Mouse (Mus musculus): ENCODE data around the gene Sptbn2. TPM values are rescaled to one million over a fixed set of nuclear protein-coding genes. Genes with fewer than 3 reads are reported as not detected.
"Not testable (repeated sequence)": the region's sequence is repeated elsewhere in the genome, so short reads cannot be mapped to it uniquely, and the experiment has no call there.

Sptbn2 gene
- polyA plus RNA-seq, 1 experiment from 2014 or later: 32.2 TPM

DNA sequence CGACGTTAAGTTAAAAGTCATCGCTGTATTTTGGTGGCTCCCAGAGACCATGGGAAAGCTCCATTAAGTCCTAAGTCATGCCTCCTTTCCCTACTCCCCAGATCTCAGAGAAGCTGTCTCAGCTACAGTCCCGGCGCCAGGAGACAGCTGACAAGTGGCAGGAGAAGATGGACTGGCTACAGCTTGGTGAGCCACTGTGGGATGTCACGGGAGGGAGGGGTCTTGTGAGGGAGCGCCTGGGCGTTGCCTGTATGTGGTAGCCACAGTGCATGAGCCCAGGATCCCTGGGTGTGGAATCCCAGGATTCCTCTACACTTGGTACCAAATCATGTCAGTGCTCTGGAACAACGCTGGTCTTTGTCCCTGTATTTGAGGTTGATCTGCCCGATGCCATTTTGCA is 37.5 kb downstream of the Sptbn2 start:
- H3K4me3 ChIP-seq (ENCODE audit: low read depth, low read length): no peak overlapping the region
- H3K4me1 ChIP-seq (ENCODE audit: control insufficient read depth, insufficient read depth, low read length): no peaks in the 10 kb centered on the region
- no peaks in the 10 kb centered on the region for H3K9me3 ChIP-seq (replicated peaks; ENCODE audit: control insufficient read depth, low read length, poor library complexity, severe bottlenecking)
- H3K27ac ChIP-seq (ENCODE audit: low read length): no peak overlapping the region
- WGBS: 87% methylated on average over 10 of the region's 10 CpGs
- H3K9ac ChIP-seq (ENCODE audit: low read depth, low read length): no peak overlapping the region
- H3K36me3 ChIP-seq (ENCODE audit: control insufficient read depth, insufficient read depth, low read length): peaks cover 54% of the 10 kb centered on the region
- H3K27me3 ChIP-seq (ENCODE audit: control insufficient read depth, insufficient read depth, low read depth, low read length): no peaks in the 10 kb centered on the region
- ATAC-seq: no peak
- no peak overlapping the region for H3K4me2 ChIP-seq (ENCODE audit: low read length)

DNA sequence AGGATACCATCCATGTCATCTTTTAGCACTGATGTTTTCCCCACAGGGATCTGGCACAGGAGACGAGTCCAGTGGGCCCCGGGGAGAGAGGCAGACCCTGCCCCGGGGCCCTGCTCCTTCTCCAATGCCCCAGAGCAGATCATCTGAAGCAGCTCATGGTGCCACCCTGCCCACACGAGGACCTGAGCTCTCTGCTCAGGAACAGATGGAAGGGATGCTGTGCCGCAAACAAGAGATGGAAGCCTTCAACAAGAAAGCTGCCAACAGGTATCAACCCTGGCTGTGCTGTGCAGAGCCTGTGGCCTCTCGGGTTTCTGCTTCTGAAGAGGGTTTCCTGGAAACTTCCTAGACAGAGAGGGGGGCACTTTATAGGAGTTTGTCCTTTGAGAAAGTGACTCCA is 39.0 kb downstream of the Sptbn2 start:
- no peak for ATAC-seq
- Histone ChIP-seq H3K27ac (ENCODE audit: low read length) (no peak overlapping the region), H3K36me3 (ENCODE audit: control insufficient read depth, insufficient read depth, low read length) (peaks cover 48% of the 10 kb centered on the region), H3K9ac (ENCODE audit: low read depth, low read length) (no peak overlapping the region), H3K4me2 (ENCODE audit: low read length) (no peak overlapping the region), H3K27me3 (ENCODE audit: control insufficient read depth, insufficient read depth, low read depth, low read length) (no peaks in the 10 kb centered on the region), H3K9me3 (replicated peaks; ENCODE audit: control insufficient read depth, low read length, poor library complexity, severe bottlenecking) (no peaks in the 10 kb centered on the region), H3K4me3 (ENCODE audit: low read depth, low read length) (no peak overlapping the region), H3K4me1 (ENCODE audit: control insufficient read depth, insufficient read depth, low read length) (no peaks in the 10 kb centered on the region)
- WGBS: 87% methylated on average over 6 of the region's 6 CpGs

DNA sequence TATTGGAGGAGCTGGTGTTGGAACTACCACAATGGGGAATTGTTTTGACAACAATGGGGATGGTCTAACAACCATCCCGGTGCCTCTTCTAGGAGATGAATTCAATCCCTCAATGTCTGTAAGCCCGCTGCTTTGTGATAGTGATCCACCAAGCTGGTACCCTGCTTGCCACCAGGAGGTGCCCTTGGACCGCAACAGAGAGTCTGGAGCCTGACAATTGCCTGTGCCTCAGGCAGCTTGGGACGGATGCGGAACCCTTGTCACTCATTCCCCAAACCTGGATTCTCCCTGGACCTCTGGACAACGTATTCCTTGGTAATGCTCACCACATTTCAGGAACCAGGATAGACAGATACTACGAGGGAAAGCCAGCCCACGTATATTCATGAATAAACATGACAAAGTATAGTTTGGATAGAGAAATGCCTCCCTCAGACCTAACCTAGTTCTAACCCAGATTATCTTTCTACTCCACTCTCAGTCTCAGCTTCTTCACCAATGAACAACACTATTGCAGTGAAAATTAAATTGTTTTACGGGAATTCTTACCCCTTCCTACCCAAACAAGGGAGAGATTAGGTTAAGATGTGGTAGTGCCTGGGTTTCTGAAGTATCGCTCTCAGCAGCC is 44.7 kb downstream of the Sptbn2 start:
- peak overlapping the region; percentile 80 for H3K4me3 ChIP-seq (ENCODE audit: low read depth, low read length)
- H3K4me2 ChIP-seq (ENCODE audit: low read length): peak overlapping the region; percentile 68
- under 1% methylated on average over 10 of the region's 10 CpGs for WGBS
- H3K27ac ChIP-seq (ENCODE audit: low read length): peak overlapping the region; percentile 98
- H3K27me3 ChIP-seq (ENCODE audit: control insufficient read depth, insufficient read depth, low read depth, low read length): no peaks in the 10 kb centered on the region
- ATAC-seq: peak; percentile 82
- H3K9me3 ChIP-seq (replicated peaks; ENCODE audit: control insufficient read depth, low read length, poor library complexity, severe bottlenecking): no peaks in the 10 kb centered on the region
- peaks cover 11% of the 10 kb centered on the region for H3K36me3 ChIP-seq (ENCODE audit: control insufficient read depth, insufficient read depth, low read length)
- peak overlapping the region; percentile 51 for H3K9ac ChIP-seq (ENCODE audit: low read depth, low read length)
- H3K4me1 ChIP-seq (ENCODE audit: control insufficient read depth, insufficient read depth, low read length): peaks cover 35% of the 10 kb centered on the region

DNA sequence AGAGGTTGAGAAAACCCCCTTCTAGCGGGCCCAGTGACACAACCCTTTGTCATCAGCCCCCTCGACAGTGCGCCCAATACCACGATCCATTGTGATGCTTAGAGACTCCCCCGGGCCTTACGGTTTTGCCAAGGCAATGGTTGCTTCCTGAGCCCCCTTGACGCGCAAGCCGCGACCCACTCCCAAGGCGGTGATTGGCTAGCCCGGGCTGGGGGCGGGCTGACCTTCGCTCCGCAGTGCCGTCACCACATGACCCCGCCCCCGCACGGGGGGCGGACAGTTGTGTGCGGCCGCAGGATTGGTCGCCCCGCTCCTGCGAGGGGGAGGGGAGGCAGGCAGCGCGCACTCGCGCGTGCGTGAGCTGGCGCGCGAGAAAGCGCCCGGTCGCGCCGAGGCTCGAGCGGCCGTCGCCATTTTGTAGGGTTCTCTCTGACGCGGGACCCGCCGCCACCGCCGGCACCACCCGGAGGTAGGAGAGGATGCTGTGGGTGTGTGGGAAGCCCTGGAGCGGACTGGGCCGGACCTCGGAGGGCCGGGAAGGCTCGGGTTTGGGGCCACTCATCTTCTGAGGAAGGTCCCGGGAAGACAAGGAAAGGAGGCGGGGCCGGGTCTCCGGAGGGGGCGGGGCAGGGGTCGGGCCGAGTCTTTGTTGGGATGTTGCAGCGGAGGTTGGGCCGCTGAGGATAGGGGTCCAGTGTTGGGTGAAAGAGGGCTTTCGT is 45.4 kb downstream of the Sptbn2 start, which contains the start of gene Rbm4b:
Rbm4b (plus strand) TSS at position 305 of the 719 bp plus-strand sequence.
- ATAC-seq: peak; percentile 96

DNA sequence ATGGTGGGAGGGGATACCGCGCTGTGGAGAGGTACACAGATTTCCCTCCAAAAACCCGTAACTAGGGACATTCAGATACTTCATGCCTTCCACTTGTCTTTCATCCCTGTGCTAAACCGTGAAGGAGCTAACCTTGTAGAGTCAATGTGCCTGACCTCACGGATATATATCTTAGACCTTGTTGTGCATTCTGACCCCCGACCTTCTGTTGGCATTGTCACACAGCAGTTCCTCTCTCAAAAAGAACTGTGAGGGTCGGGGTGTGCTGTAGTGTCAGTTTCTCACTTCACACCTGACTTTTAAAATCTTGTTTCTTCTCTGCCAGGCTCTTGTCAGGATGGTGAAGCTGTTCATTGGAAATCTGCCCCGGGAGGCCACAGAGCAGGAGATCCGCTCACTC is 46.0 kb downstream of the Sptbn2 start:
- H3K36me3 ChIP-seq (ENCODE audit: control insufficient read depth, insufficient read depth, low read length): peaks cover 7% of the 10 kb centered on the region
- peak overlapping the region; percentile 58 for H3K4me2 ChIP-seq (ENCODE audit: low read length)
- H3K4me1 ChIP-seq (ENCODE audit: control insufficient read depth, insufficient read depth, low read length): peaks cover 45% of the 10 kb centered on the region
- WGBS: 4% methylated on average over 9 of the region's 9 CpGs
- ATAC-seq: no peak
- no peaks in the 10 kb centered on the region for H3K9me3 ChIP-seq (replicated peaks; ENCODE audit: control insufficient read depth, low read length, poor library complexity, severe bottlenecking)
- peak overlapping the region; percentile 98 for H3K27ac ChIP-seq (ENCODE audit: low read length)
- H3K27me3 ChIP-seq (ENCODE audit: control insufficient read depth, insufficient read depth, low read depth, low read length): no peaks in the 10 kb centered on the region
- peak overlapping the region; percentile 80 for H3K4me3 ChIP-seq (ENCODE audit: low read depth, low read length)
- H3K9ac ChIP-seq (ENCODE audit: low read depth, low read length): peak overlapping the region; percentile 91

More for the DNA sequence above, 45.4 kb downstream of the Sptbn2 start, which contains the start of gene Rbm4b:
- H3K27me3 ChIP-seq (ENCODE audit: control insufficient read depth, insufficient read depth, low read depth, low read length): no peaks in the 10 kb centered on the region
- H3K9me3 ChIP-seq (replicated peaks; ENCODE audit: control insufficient read depth, low read length, poor library complexity, severe bottlenecking): no peaks in the 10 kb centered on the region
- peak within 1 kb of the TSS; percentile 68 for H3K4me2 ChIP-seq (ENCODE audit: low read length)
- peak within 1 kb of the TSS; percentile 91 for H3K9ac ChIP-seq (ENCODE audit: low read depth, low read length)
- H3K4me3 ChIP-seq (ENCODE audit: low read depth, low read length): peak within 1 kb of the TSS; percentile 80
- H3K27ac ChIP-seq (ENCODE audit: low read length): peak within 1 kb of the TSS; percentile 98
- H3K36me3 ChIP-seq (ENCODE audit: control insufficient read depth, insufficient read depth, low read length): peaks cover 11% of the 10 kb centered on the region
- WGBS: under 1% methylated on average over 64 of the region's 65 CpGs
- H3K4me1 ChIP-seq (ENCODE audit: control insufficient read depth, insufficient read depth, low read length): peaks cover 41% of the 10 kb centered on the region

DNA sequence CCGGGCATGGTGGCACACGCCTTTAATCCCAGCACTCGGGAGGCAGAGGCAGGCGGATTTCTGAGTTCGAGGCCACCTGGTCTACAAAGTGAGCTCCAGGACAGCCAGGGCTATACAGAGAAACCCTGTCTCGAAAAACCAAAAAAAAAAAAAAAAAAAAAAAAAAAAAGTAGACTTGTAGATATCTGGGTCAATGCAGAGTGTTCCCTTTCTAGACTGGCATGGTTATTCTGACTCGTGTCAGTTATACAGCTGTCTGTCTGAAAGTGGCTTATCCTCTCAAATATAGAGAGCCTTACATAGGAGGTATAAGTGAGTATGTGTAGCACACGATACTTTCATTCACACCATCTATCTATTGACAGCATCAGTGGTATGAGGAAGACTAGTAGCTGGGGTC is 49.6 kb downstream of the Sptbn2 start:
- peak overlapping the region; percentile 17; the same call in 1 of the 2 replicates for H3K4me2 ChIP-seq (ENCODE audit: low read length)
- H3K27ac ChIP-seq (ENCODE audit: low read length); H3K27me3 ChIP-seq (ENCODE audit: control insufficient read depth, insufficient read depth, low read depth, low read length); H3K9ac ChIP-seq (ENCODE audit: low read depth, low read length); ATAC-seq; H3K4me3 ChIP-seq (ENCODE audit: low read depth, low read length); H3K9me3 ChIP-seq (replicated peaks; ENCODE audit: control insufficient read depth, low read length, poor library complexity, severe bottlenecking): not testable (repeated sequence)
- WGBS: 89% methylated on average over 8 of the region's 8 CpGs
- H3K4me1 ChIP-seq (ENCODE audit: control insufficient read depth, insufficient read depth, low read length): peaks cover 58% of the 10 kb centered on the region
- H3K36me3 ChIP-seq (ENCODE audit: control insufficient read depth, insufficient read depth, low read length): peaks cover 19% of the 10 kb centered on the region

DNA sequence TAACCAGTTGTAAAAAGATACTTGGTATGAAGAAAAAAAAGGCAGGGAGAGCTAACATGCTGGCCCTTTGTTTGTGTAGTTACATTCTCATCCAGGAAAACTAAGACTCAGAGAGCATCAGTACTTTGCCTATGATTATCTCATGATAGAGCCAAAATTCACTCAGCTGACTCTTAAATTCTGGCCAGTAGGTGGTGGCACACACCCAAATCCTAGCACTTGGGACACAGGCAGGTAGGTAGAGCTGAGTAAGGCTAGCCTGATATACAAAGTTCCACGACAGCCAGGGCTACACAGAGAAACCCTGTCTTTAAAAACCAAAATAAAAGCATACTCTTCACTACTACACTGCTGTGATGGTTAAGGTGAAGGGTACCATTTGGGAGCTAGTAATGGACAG is 51.9 kb downstream of the Sptbn2 start:
- Histone ChIP-seq H3K27me3 (ENCODE audit: control insufficient read depth, insufficient read depth, low read depth, low read length) (no peaks in the 10 kb centered on the region), H3K27ac (ENCODE audit: low read length) (no peak overlapping the region), H3K4me1 (ENCODE audit: control insufficient read depth, insufficient read depth, low read length) (peaks cover 54% of the 10 kb centered on the region), H3K36me3 (ENCODE audit: control insufficient read depth, insufficient read depth, low read length) (peaks cover 21% of the 10 kb centered on the region), H3K4me2 (ENCODE audit: low read length) (no peak overlapping the region), H3K9me3 (replicated peaks; ENCODE audit: control insufficient read depth, low read length, poor library complexity, severe bottlenecking) (no peaks in the 10 kb centered on the region), H3K4me3 (ENCODE audit: low read depth, low read length) (no peak overlapping the region), H3K9ac (ENCODE audit: low read depth, low read length) (no peak overlapping the region)
- 81% methylated on average over 1 of the region's 1 CpGs for WGBS
- ATAC-seq: no peak

DNA sequence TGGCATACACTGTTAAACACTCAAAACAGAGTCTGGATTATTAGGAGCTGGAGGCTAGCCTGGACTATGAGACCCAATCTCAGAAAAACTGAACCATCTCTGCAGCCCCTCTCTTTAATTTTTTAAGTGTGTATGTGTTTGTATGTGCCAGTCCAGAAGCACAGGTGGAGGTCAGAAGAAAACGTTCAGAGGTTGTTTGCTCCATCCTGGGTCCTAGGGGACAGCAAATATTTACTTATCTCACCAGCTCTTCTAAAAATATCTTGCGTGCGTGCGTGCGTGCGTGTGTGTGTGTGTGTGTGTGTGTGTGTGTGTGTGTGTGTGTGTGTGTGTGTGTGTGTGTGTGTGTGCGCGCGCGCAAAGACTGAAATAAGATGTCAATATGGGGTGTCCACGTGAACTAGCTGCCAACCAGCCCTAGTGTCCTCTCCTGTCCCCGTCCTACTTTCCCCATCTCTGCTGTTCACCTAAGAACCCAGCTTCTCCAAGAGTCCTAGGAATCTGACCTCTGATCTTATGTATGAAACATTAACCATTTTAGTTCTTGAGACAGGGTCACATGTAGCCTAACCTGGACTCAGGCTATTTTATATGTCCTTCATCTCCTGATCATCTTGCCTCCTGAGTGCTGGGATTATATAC is 56.7 kb downstream of the Sptbn2 start:
- no peak overlapping the region for H3K9ac ChIP-seq (ENCODE audit: low read depth, low read length)
- no peak overlapping the region for H3K4me2 ChIP-seq (ENCODE audit: low read length)
- H3K4me1 ChIP-seq (ENCODE audit: control insufficient read depth, insufficient read depth, low read length): peaks cover 17% of the 10 kb centered on the region
- peaks cover 18% of the 10 kb centered on the region for H3K36me3 ChIP-seq (ENCODE audit: control insufficient read depth, insufficient read depth, low read length)
- no peaks in the 10 kb centered on the region for H3K9me3 ChIP-seq (replicated peaks; ENCODE audit: control insufficient read depth, low read length, poor library complexity, severe bottlenecking)
- no peak overlapping the region for H3K4me3 ChIP-seq (ENCODE audit: low read depth, low read length)
- no peak overlapping the region for H3K27ac ChIP-seq (ENCODE audit: low read length)
- no peak for ATAC-seq
- 90% methylated on average over 11 of the region's 12 CpGs for WGBS
- no peaks in the 10 kb centered on the region for H3K27me3 ChIP-seq (ENCODE audit: control insufficient read depth, insufficient read depth, low read depth, low read length)

DNA sequence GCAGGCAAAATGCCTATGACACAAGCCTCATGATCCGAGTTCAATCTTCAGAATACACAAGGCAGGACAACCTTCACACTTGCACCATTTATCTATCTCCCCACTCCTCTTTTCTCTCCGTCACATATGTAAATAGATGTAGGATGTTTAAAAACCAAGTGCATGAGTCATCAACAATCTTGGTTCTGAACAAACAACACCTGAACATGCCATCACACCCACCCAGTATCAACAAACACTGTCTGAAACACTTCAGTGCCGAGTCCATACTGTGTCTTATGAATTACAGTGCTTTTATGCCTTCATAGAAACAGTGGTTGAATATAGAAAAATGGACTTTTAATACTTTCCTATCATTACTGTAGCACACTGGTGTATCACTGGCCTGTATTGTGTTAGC is 61.8 kb downstream of the Sptbn2 start:
- Histone ChIP-seq H3K36me3 (ENCODE audit: control insufficient read depth, insufficient read depth, low read length) (peaks cover 5% of the 10 kb centered on the region), H3K9ac (ENCODE audit: low read depth, low read length) (no peak overlapping the region), H3K27me3 (ENCODE audit: control insufficient read depth, insufficient read depth, low read depth, low read length) (no peaks in the 10 kb centered on the region), H3K9me3 (replicated peaks; ENCODE audit: control insufficient read depth, low read length, poor library complexity, severe bottlenecking) (no peaks in the 10 kb centered on the region), H3K4me3 (ENCODE audit: low read depth, low read length) (no peak overlapping the region), H3K4me1 (ENCODE audit: control insufficient read depth, insufficient read depth, low read length) (no peaks in the 10 kb centered on the region), H3K27ac (ENCODE audit: low read length) (no peak overlapping the region), H3K4me2 (ENCODE audit: low read length) (no peak overlapping the region)
- ATAC-seq: no peak
- WGBS: 84% methylated on average over 3 of the region's 3 CpGs
